Comparison of ENCODE assay signal across 22 mouse cellular contexts in the genomic region with DNA sequence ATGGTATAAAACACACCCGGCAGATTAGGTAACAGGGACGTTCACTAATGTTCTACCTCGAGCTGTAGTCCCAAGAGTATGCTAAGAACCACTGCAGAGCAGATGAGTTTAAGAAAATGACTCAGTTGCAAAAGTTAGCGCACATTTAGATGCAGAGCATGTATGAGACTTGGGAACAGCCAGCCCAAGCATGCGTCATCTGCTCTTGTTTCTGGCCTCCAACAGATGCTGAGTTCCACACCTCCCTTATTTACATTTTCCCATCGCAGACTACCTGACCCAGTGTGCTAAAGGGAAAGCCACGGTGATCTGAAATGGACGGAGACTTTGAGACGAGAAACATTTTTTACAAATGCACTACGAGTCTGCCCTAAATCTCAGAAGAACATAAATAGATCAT.
DNase-seq lines count a peak whose midpoint lies in the region; ATAC-seq lines count a peak whose summit lies in the region.
"Had no signal": no experiment of that assay in that cellular context is flagged by ENCODE, and none has a peak within 500 bp of the region (broad histone marks: within the 10 kb centered on the region; RNA-seq: fewer than 3 reads in every experiment).

No protein-coding gene starts in this region.

- H3K9ac ChIP-seq in embryonic facial prominence, embryonic 14.5 days (ENCODE audit: low read depth, low read length): no peak overlapping the region
- H3K9ac ChIP-seq: forebrain, embryonic 12.5 days; liver, embryonic 14.5 days had no signal

- no peak overlapping the region for H3K27ac ChIP-seq in embryonic facial prominence, embryonic 14.5 days (replicated peaks; ENCODE audit: low read depth, low read length)
- no peak overlapping the region for H3K27ac ChIP-seq in embryonic facial prominence, embryonic 10.5 days (replicated peaks)
- H3K27ac ChIP-seq: forebrain, embryonic 12.5 days; liver, embryonic 14.5 days had no signal

- peak; percentile 5 for DNase-seq in embryonic facial prominence, embryonic 14.5 days (ENCODE audit: low spot score)
- DNase-seq in embryonic facial prominence, embryonic 10.5 days (ENCODE audit: low spot score): no peak
- DNase-seq in left cerebral cortex, adult 9 months (ENCODE audit: low spot score in 2 of 2): peak; percentile 6 to 15
- no peak for DNase-seq in left cerebral cortex, postnatal 4 days
- peak; percentile 27 to 39 for DNase-seq in right cerebral cortex, adult 2 months (ENCODE audit: low spot score in 2 of 2)
- DNase-seq in right cerebral cortex, postnatal 4 days: no peak
- DNase-seq in cerebellum, adult 18-20 months: no peak
- DNase-seq: adrenal gland, postnatal 10 days; cerebellum, adult 11 months; cerebellum, postnatal 25 days; heart, postnatal 10 days; kidney, adult 11 months; layer of hippocampus, postnatal 36 days; lung, postnatal 36 days; thymus, postnatal 14 days had no signal

- no peak for ATAC-seq in embryonic facial prominence, embryonic 14.5 days (ENCODE audit: low read depth)
- no peak for ATAC-seq in cerebellum, adult (ENCODE audit: insufficient number of reproducible peaks, low FRiP score, low TSS enrichment)
- ATAC-seq: activated CD4-positive, CD25-positive, alpha-beta regulatory T cell, adult 4 months; midbrain, embryonic 16.5 days; Patski had no signal

- H3K27me3 ChIP-seq in embryonic facial prominence, embryonic 14.5 days (replicated peaks; ENCODE audit: control insufficient read depth, insufficient read depth, low read length): no peaks in the 10 kb centered on the region
- no peaks in the 10 kb centered on the region for H3K27me3 ChIP-seq in embryonic facial prominence, embryonic 10.5 days (replicated peaks; ENCODE audit: low read depth, poor library complexity, severe bottlenecking)
- H3K27me3 ChIP-seq: forebrain, embryonic 12.5 days; Patski had no signal

- intact Hi-C loops in left cerebral cortex, postnatal 4 days (cut with DNase I): no loop called here

- H3K36me3 ChIP-seq in embryonic facial prominence, embryonic 14.5 days (ENCODE audit: control insufficient read depth, insufficient read depth, low read length): no peaks in the 10 kb centered on the region
- no peaks in the 10 kb centered on the region for H3K36me3 ChIP-seq in embryonic facial prominence, embryonic 10.5 days (replicated peaks)
- H3K36me3 ChIP-seq: forebrain, embryonic 12.5 days had no signal

- H3K4me3 ChIP-seq in embryonic facial prominence, embryonic 14.5 days (ENCODE audit: low read depth, low read length): no peak overlapping the region
- H3K4me3 ChIP-seq in embryonic facial prominence, embryonic 10.5 days: no peak overlapping the region
- H3K4me3 ChIP-seq: forebrain, embryonic 12.5 days had no signal

- no peaks in the 10 kb centered on the region for H3K9me3 ChIP-seq in embryonic facial prominence, embryonic 14.5 days (ENCODE audit: control insufficient read depth, low read length)
- no peaks in the 10 kb centered on the region for H3K9me3 ChIP-seq in embryonic facial prominence, embryonic 10.5 days
- H3K9me3 ChIP-seq: forebrain, embryonic 12.5 days had no signal

- H3K4me2 ChIP-seq in embryonic facial prominence, embryonic 14.5 days (ENCODE audit: low read depth, low read length): no peak overlapping the region
- H3K4me2 ChIP-seq: forebrain, embryonic 12.5 days; heart, embryonic 11.5 days had no signal

- 77% methylated on average over 10 of the region's 10 CpGs for WGBS in embryonic facial prominence, embryonic 14.5 days
- 91% methylated on average over 10 of the region's 10 CpGs for WGBS in embryonic facial prominence, embryonic 10.5 days

- H3K4me1 ChIP-seq in embryonic facial prominence, embryonic 14.5 days (ENCODE audit: control insufficient read depth, insufficient read depth, low read length): no peaks in the 10 kb centered on the region
- no peaks in the 10 kb centered on the region for H3K4me1 ChIP-seq in embryonic facial prominence, embryonic 10.5 days
- H3K4me1 ChIP-seq: forebrain, embryonic 12.5 days had no signal

Comparison
In these comparisons a context has a peak if more than half of its experiments do, and no peak if none do; other contexts are left out.
1. DNase-seq: peak in embryonic facial prominence, embryonic 14.5 days (single experiment), left cerebral cortex, adult 9 months (2 of 2) and right cerebral cortex, adult 2 months (2 of 2); none in embryonic facial prominence, embryonic 10.5 days (single experiment), left cerebral cortex, postnatal 4 days (single experiment), right cerebral cortex, postnatal 4 days (single experiment) and cerebellum, adult 18-20 months (0 of 2).